Mouse (Mus musculus) retina, postnatal 1 day (tissue): Measurements from ENCODE around the gene Samd9l.
"Not testable (repeated sequence)": the region's sequence is repeated elsewhere in the genome, so short reads cannot be mapped to it uniquely, and the experiment has no call there.

Experiments
- DNase-seq: peaks from one replicate; pipeline ENCODE4 v3.0.0-alpha.2; 2012

Samd9l gene

DNA sequence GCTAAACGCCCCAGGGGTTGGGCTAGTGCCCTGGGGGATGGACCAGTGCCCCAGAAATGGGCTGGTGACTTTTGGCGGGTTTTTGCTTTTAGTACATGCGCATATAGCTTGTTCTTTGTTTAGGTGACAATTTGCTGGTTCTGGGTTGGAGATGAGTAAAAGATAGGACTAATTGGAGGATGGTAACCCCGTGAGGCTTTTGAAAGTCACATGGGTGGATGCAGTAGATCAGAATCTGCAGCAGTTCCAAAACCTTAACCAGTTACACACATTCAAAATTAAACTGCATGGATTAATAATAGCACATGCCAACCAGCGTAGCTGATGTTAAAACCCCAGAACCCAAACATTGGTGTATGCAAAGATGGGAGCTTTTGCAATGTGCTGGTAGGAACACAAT, 57.9 kb downstream of the Samd9l start:
- DNase-seq, result peak; percentile 1

DNA sequence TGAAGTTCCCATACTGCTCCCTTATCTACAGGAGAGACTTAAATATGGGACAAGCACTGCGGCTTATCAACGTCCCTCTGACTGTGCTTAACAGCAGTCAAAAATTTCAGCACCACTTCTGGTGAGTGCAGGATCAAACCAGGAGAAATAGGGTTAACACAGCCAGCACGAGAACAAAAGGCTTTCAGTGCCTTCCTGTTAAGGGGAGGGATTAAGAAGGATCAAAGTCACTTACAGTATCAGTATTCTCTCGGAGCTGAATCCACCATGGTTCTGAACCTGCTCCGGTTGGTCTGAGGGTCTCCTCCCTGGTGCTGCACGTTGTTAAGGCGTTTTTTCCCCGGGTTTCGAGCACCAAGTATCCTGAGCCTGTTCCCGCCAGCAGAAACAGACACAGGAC, 58.4 kb downstream of the Samd9l start:
- peak; percentile 25 for DNase-seq

DNA sequence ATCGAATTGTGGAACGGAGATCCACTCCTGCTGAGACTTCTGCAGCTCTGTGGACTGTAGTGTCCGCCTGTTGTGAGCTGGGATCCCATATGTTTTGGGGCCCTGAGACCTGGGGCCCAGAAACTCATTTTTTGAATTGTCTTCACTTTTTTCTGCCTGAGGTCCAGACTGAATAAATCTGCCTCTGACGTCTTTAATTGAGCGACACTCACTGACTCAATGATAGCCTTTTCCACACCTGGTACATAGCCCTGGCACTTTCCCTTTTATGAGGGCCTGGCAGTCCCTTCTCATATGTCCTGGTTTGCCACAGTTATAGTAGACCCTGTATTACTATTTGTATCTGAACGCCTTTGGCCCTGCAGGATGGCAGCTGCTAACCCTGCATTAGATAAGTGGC, 60.2 kb downstream of the Samd9l start:
- DNase-seq, result not testable (repeated sequence)
